Mouse (Mus musculus) liver, embryonic 14.5 days (tissue): ENCODE results near the gene Smim1. TPM values are rescaled to one million over a fixed set of nuclear protein-coding genes. Genes with fewer than 3 reads are reported as not detected.
A peak's percentile ranks its signal among the peaks of the same experiment; 100 is the strongest.

Experiments used
- ATAC-seq: fragments of 200-750 bp; cut with Nextera tagmentation; 2 replicates; pipeline ENCODE4 v1.8.0; 2017; ENCODE audit warnings: moderate number of reproducible peaks, mild to moderate bottlenecking, moderate library complexity; ENCODE audit not compliant: insufficient read depth
- DNase-seq, 3 experiments: peaks; one replicate each; pipeline ENCODE4 v3.0.0-alpha.2; 2012 to 2013; ENCODE audit warnings: low read depth in 3 of 3, low spot score in 3 of 3
- H3K27ac ChIP-seq: fragments of 300-500 bp; sonication (generic); 2 replicates; pipeline ENCODE4 v1.5.1; 2014; ENCODE audit warnings: moderate library complexity, mild to moderate bottlenecking, control low read depth, inconsistent platforms
- H3K27me3 ChIP-seq: fragments of 300-500 bp; sonication (generic); 2 replicates; pipeline ENCODE4 v1.6.1; 2014; ENCODE audit warnings: mild to moderate bottlenecking, low read length, moderate library complexity; ENCODE audit not compliant: control insufficient read depth, insufficient read depth
- H3K36me3 ChIP-seq: fragments of 300-500 bp; sonication (generic); replicated peaks from 2 replicates; pipeline ENCODE4 v1.6.1; 2014; ENCODE audit warnings: low read depth; ENCODE audit not compliant: control insufficient read depth, insufficient read depth
- H3K4me1 ChIP-seq, 2 experiments: fragments of 200-500 bp in 1 of 2; fragments of 300-500 bp in 1 of 2; sonication (generic) in 1 of 2; replicated peaks; 2 replicates each; pipeline ENCODE4 v1.6.1; 2012 to 2014; ENCODE audit warnings: antibody characterized with exemption in 1 of 2, inconsistent platforms in 1 of 2, low read length in 1 of 2; ENCODE audit not compliant: control insufficient read depth in 2 of 2, insufficient read depth in 2 of 2
- H3K4me2 ChIP-seq: fragments of 300-500 bp; sonication (generic); 2 replicates; pipeline ENCODE4 v1.6.1; 2014; ENCODE audit warnings: low read depth, mild to moderate bottlenecking, control low read depth, moderate library complexity
- H3K4me3 ChIP-seq, 2 experiments: fragments of 200-500 bp in 1 of 2; fragments of 300-500 bp in 1 of 2; sonication (generic) in 1 of 2; 2 replicates each; pipeline ENCODE4 v1.5.1; 2012 to 2014; ENCODE audit warnings: low read depth in 2 of 2, low read length in 2 of 2, mild to moderate bottlenecking in 2 of 2, control low read depth in 1 of 2, inconsistent platforms in 1 of 2, moderate library complexity in 1 of 2; ENCODE audit not compliant: insufficient read depth in 1 of 2
- H3K9ac ChIP-seq: fragments of 300-500 bp; sonication (generic); replicated peaks from 2 replicates; pipeline ENCODE4 v1.6.1; 2014; ENCODE audit warnings: mild to moderate bottlenecking, control low read depth, moderate library complexity
- H3K9me3 ChIP-seq: fragments of 300-500 bp; sonication (generic); 2 replicates; pipeline ENCODE4 v1.6.1; 2016; ENCODE audit warnings: low read length, mixed read lengths; ENCODE audit not compliant: control insufficient read depth
- CTCF ChIP-seq: IDR thresholded peaks from 2 replicates; pipeline ENCODE4 v1.5.1; 2016; ENCODE audit warnings: antibody characterized with exemption, low read depth, control low read depth
- EP300 ChIP-seq: IDR thresholded peaks from 2 replicates; pipeline ENCODE4 v1.6.1; 2016; ENCODE audit warnings: antibody characterized with exemption, low read depth
- WGBS: fragments of 180-500 bp; shearing (Covaris S2); extraction: QIAGEN DNeasy Blood & Tissue Kit; methylation state at CpG from one replicate; pipeline ENCODE4 v1.1.7; 2014; ENCODE audit not compliant: insufficient replicate concordance; 5-methylcytosine and 5-hydroxymethylcytosine counted together
- polyA plus RNA-seq, 2 experiments: library from polyadenylated mRNA; depleted of rRNA in 1 of 2; stranded (reverse) in 1 of 2; unstranded in 1 of 2; fragments of >200 nt; fragmentation: Nextera tagmentation in 1 of 2; extraction: Ambion mirVana in 1 of 2; gene quantifications; 2 replicates each; pipeline versions ENCODE4 v1.2.1 to v1.2.3; 2012 to 2014

Smim1 gene
- polyA plus RNA-seq (2012; rRNA removed) = 224 and 276 TPM in 2 replicates
- 446 and 452 TPM in 2 replicates for polyA plus RNA-seq (2014; fragmentation: Nextera tagmentation; extraction: Ambion mirVana)

DNA sequence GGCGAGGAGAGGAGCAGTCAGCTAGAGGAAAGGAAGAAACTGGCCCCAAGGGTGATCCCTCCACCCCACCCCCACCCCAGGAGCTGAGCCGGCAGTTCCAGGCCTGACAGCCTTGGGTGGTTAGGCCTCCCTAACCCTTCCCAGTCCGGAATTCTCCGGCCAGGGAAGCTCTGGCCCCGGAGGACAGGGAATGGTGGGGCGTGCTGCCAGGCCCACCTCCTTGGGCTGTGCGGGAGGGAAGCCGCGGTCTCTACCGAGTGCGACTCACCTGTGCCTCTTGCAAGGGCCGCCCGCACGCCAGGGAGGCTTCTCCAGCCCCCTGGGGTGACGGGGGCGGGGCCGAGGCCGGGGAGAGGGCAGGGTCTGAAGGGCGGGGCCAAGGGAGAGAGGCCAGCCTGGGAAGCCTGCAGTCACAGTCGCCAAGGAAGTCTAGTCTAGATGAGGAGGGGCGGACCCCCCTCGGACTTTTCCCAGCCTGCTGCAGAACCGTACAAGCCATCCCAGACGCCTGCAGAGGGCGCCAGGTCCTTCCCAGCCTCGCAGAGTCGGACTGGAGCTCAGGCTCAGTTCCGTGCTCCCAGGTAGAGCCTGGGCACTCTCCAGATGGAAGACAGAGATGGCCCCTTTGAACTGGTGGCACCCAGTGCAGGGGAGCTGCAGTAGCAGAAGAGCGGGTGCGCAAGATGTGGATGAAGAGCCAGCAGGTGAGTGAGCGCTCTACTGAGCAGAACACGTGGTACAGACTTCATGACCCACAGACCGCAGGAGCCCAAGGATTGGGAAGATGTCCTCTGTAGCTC, at the start of gene Smim1:
TSS of gene Smim1 (minus strand) at position 590 of the 800 bp plus-strand sequence.
- Histone ChIP-seq H3K9ac (peak within 1 kb of the TSS; percentile 99), H3K4me3 (peak within 1 kb of the TSS; percentile 92 to 96), H3K27ac (peak within 1 kb of the TSS; percentile 82), H3K36me3 (peaks cover 26% of the 10 kb centered on the region), H3K27me3 (no peaks in the 10 kb centered on the region), H3K9me3 (no peaks in the 10 kb centered on the region), H3K4me1 (peaks cover 18 to 40% of the 10 kb centered on the region in 2 experiments), H3K4me2 (peak within 1 kb of the TSS; percentile 82)
- peak; percentile 72 to 79 (median 75) for DNase-seq
- ATAC-seq = peak; percentile 58
- 2% methylated on average over 33 of the region's 33 CpGs for WGBS
- no peak; the same call in 1 of the 2 replicates for TF ChIP-seq EP300
- TF ChIP-seq CTCF = peak; percentile 90

DNA sequence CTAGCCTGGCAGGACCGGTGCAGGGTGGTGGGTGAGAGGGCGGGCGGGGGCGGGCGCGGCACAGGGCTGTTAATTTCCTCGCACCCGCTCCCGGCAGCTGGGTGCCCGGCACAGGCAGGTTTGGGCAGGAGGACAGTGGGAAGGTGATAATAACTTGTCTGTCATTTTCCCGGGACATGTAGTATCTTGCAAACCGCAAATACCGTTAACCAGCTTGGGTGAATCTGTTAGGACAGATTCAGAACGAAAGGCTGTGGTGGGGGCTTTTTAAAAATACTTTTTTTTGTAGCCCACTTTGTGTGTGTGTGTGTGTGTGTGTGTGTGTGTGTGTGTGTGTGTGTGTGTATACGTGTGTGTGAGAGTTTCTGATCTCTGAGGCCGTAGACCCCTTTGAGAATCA, 45.9 kb upstream of the Smim1 start:
- H3K4me1 ChIP-seq = no peaks in the 10 kb centered on the region
- ATAC-seq = no peak
- no peak overlapping the region for H3K4me3 ChIP-seq
- H3K27me3 ChIP-seq = peaks cover 12% of the 10 kb centered on the region
- TF ChIP-seq CTCF (no peak), EP300 (no peak)
- H3K4me2 ChIP-seq = no peak overlapping the region
- DNase-seq = no peak
- no peaks in the 10 kb centered on the region for H3K36me3 ChIP-seq
- 11% methylated on average over 16 of the region's 16 CpGs for WGBS
- no peaks in the 10 kb centered on the region for H3K9me3 ChIP-seq
- no peak overlapping the region for H3K9ac ChIP-seq
- H3K27ac ChIP-seq = no peak overlapping the region

DNA sequence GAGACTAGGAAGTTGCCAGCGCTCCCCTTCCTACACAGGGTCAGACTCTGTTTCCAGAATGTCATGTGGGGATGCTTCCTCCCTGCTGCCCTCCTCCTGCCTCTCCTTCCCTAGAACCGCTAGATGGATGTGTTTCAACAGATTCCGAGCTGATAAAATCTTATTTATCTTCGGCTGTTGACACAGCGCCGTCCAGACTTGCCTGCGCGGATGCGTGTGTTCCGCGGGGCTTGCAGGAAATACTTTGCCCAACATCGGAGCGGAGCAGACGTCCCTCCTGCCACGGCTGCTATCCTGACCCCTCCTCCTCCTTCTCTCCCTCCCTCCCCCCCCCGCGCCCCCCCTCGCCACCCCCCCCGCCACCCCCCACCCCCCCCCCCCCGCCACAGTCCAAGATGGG, 45.5 kb upstream of the Smim1 start:
- no peak overlapping the region for H3K4me3 ChIP-seq
- H3K9me3 ChIP-seq = no peaks in the 10 kb centered on the region
- no peak for DNase-seq
- no peaks in the 10 kb centered on the region for H3K36me3 ChIP-seq
- peaks cover 12% of the 10 kb centered on the region for H3K27me3 ChIP-seq
- H3K27ac ChIP-seq = no peak overlapping the region
- TF ChIP-seq CTCF (no peak), EP300 (no peak)
- H3K9ac ChIP-seq = no peak overlapping the region
- no peaks in the 10 kb centered on the region for H3K4me1 ChIP-seq
- no peak for ATAC-seq
- no peak overlapping the region for H3K4me2 ChIP-seq
- 3% methylated on average over 16 of the region's 20 CpGs for WGBS

GRCm38 (mm10) chr4:154070896-154071295, 44.9 kb upstream of the Smim1 start:
- H3K27ac ChIP-seq = no peak overlapping the region
- 2% methylated on average over 5 of the region's 5 CpGs for WGBS
- no peaks in the 10 kb centered on the region for H3K36me3 ChIP-seq
- no peak overlapping the region for H3K4me3 ChIP-seq
- DNase-seq (no peak), ATAC-seq (no peak)
- no peaks in the 10 kb centered on the region for H3K4me1 ChIP-seq
- H3K27me3 ChIP-seq = peaks cover 12% of the 10 kb centered on the region
- TF ChIP-seq CTCF (peak; percentile 33; the same call in 1 of the 2 replicates), EP300 (no peak)
- no peak overlapping the region for H3K4me2 ChIP-seq
- no peak overlapping the region for H3K9ac ChIP-seq
- H3K9me3 ChIP-seq = no peaks in the 10 kb centered on the region
